Mouse (Mus musculus) liver, embryonic 16.5 days (tissue): ENCODE data around the gene Ssu72. TPM values are rescaled to one million over a fixed set of nuclear protein-coding genes. Genes with fewer than 3 reads are reported as not detected.

Experiments used
- ATAC-seq: fragments of 200-750 bp; cut with Nextera tagmentation; 2 replicates; pipeline ENCODE4 v1.8.0; 2017; ENCODE audit warnings: low read depth, mild to moderate bottlenecking, moderate number of reproducible peaks, moderate library complexity
- H3K27ac ChIP-seq: fragments of 300-500 bp; sonication (generic); 2 replicates; pipeline ENCODE4 v1.5.1; 2014; ENCODE audit warnings: mild to moderate bottlenecking, low read length
- H3K27me3 ChIP-seq: fragments of 300-500 bp; sonication (generic); 2 replicates; pipeline ENCODE4 v1.6.1; 2014; ENCODE audit warnings: low read depth, low read length, mixed read lengths; ENCODE audit not compliant: control insufficient read depth, insufficient read depth
- H3K36me3 ChIP-seq: fragments of 300-500 bp; sonication (generic); 2 replicates; pipeline ENCODE4 v1.6.1; 2014; ENCODE audit warnings: mild to moderate bottlenecking; ENCODE audit not compliant: control insufficient read depth, insufficient read depth
- H3K4me1 ChIP-seq: fragments of 300-500 bp; sonication (generic); 2 replicates; pipeline ENCODE4 v1.6.1; 2014; ENCODE audit warnings: low read depth, low read length, mixed read lengths; ENCODE audit not compliant: control insufficient read depth
- H3K4me2 ChIP-seq: fragments of 300-500 bp; sonication (generic); 2 replicates; pipeline ENCODE4 v1.6.1; 2014; ENCODE audit warnings: low read depth, low read length, mixed read lengths
- H3K4me3 ChIP-seq: fragments of 300-500 bp; sonication (generic); 2 replicates; pipeline ENCODE4 v1.5.1; 2014; ENCODE audit warnings: low read depth, mild to moderate bottlenecking, low read length
- H3K9ac ChIP-seq: fragments of 300-500 bp; sonication (generic); 2 replicates; pipeline ENCODE4 v1.6.1; 2014; ENCODE audit warnings: low read depth, low read length
- H3K9me3 ChIP-seq: fragments of 300-500 bp; sonication (generic); replicated peaks from 2 replicates; pipeline ENCODE4 v1.6.1; 2016; ENCODE audit warnings: low read length; ENCODE audit not compliant: control insufficient read depth
- WGBS: fragments of 180-500 bp; shearing (Covaris S2); extraction: QIAGEN DNeasy Blood & Tissue Kit; methylation state at CpG from one replicate; pipeline ENCODE4 v1.1.7; 2014; ENCODE audit not compliant: insufficient replicate concordance; 5-methylcytosine and 5-hydroxymethylcytosine counted together
- polyA plus RNA-seq: library from polyadenylated mRNA; unstranded; fragments of >200 nt; fragmentation: Nextera tagmentation; extraction: Ambion mirVana; gene quantifications from 2 replicates; pipeline ENCODE4 v1.2.1, GENCODE M21; 2015

The Ssu72 gene
- polyA plus RNA-seq, 1 experiment from 2014 or later: 44.5 TPM

DNA sequence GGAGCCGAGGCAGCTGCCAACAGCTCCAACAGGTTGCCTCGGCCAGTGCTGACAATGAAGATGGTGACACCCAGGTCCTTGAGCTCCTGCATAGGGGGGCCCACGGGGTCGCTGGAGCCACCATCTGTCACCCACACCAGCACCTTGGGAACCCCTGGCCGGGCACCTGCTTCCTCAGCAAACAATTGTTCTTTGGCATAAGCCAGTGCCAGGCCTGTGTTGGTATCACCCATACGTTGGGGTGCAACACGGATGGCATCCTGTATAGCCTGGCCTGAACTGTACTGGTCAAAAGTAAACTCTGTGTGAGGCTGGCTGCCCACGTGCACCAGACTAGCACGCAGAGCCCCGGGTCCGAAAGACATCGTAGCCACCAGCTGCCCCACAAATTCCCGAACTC lies 68.2 kb downstream of the Ssu72 start:
- H3K36me3 ChIP-seq: no peaks in the 10 kb centered on the region
- no peak overlapping the region for H3K4me3 ChIP-seq
- no peak for ATAC-seq
- peaks cover 27% of the 10 kb centered on the region for H3K4me1 ChIP-seq
- peaks cover 48% of the 10 kb centered on the region for H3K27me3 ChIP-seq
- no peak overlapping the region for H3K27ac ChIP-seq
- H3K9ac ChIP-seq: no peak overlapping the region
- no peaks in the 10 kb centered on the region for H3K9me3 ChIP-seq
- 68% methylated on average over 13 of the region's 13 CpGs for WGBS
- no peak overlapping the region for H3K4me2 ChIP-seq

DNA sequence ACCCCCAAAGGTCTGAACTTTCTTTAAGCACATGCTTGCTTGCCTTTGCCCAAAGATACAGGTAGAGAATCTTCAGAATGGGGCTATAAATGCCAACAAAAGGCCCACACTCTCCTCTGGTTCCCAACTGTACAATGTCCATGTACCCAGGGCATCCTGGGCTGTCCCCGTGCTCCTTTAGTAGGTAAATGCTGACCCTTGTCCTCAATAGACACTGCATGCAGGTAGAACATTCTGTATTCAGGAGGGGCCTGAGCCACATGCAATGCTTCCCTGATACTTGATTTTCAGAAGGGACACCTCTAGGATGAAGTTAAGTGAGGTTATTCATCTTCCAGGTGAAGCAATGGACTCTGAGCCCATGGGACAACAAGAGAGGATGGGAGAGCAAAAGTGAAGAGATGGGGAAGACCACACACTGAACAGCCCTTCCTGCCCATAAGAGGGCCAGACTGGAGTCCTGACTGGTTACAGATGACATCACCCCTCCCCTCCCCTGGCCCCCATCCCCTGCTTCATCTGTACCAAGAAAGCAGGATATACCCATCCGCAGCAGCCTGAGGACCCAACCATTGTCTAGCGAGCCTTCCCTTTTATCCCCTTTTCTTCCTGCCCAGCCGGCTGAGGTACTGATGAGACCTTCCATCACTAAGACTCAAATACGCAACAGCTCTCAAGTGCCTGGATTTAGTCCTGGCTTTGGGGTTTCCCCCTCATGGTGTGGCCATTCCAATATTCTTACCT lies 68.9 kb downstream of the Ssu72 start:
- Histone ChIP-seq H3K4me2 (no peak overlapping the region), H3K4me3 (no peak overlapping the region), H3K9ac (no peak overlapping the region), H3K36me3 (no peaks in the 10 kb centered on the region), H3K27me3 (peaks cover 48% of the 10 kb centered on the region), H3K9me3 (no peaks in the 10 kb centered on the region), H3K27ac (no peak overlapping the region), H3K4me1 (peaks cover 28% of the 10 kb centered on the region)
- no peak for ATAC-seq
- WGBS: 32% methylated on average over 5 of the region's 5 CpGs

DNA sequence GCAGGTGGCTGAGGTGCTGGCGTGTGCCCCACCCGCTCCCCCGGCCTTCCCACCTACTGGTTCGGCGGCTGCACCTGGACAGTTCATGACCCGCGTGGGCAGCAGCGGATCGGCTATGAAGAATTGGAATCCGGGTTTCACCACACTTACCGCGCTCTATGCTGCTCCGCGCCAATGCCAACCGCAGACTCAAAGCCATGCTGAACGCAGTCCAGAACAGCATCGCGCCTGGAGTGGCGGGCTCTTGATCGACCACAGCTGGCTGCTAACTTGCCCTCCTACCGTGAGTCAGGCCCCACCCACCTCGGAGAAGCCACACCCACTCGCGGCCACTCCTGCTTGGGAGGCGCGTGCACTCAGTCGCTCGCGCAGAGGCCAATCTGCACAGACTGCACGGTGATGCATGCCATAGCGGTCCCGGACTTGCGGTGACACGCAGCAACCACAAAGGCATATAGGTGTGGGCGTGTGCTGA lies 69.7 kb downstream of the Ssu72 start, which contains the start of gene Vwa1:
Gene Vwa1 (minus strand): TSS at position 419 of the 475 bp plus-strand sequence.
- under 1% methylated on average over 35 of the region's 35 CpGs for WGBS
- Histone ChIP-seq H3K36me3 (no peaks in the 10 kb centered on the region), H3K9me3 (no peaks in the 10 kb centered on the region), H3K4me2 (peak within 1 kb of the TSS; percentile 68), H3K9ac (no peak within 1 kb of the TSS), H3K4me3 (peak within 1 kb of the TSS; percentile 41), H3K4me1 (peaks cover 28% of the 10 kb centered on the region), H3K27me3 (peaks cover 51% of the 10 kb centered on the region), H3K27ac (no peak within 1 kb of the TSS)
- ATAC-seq: peak; percentile 68

DNA sequence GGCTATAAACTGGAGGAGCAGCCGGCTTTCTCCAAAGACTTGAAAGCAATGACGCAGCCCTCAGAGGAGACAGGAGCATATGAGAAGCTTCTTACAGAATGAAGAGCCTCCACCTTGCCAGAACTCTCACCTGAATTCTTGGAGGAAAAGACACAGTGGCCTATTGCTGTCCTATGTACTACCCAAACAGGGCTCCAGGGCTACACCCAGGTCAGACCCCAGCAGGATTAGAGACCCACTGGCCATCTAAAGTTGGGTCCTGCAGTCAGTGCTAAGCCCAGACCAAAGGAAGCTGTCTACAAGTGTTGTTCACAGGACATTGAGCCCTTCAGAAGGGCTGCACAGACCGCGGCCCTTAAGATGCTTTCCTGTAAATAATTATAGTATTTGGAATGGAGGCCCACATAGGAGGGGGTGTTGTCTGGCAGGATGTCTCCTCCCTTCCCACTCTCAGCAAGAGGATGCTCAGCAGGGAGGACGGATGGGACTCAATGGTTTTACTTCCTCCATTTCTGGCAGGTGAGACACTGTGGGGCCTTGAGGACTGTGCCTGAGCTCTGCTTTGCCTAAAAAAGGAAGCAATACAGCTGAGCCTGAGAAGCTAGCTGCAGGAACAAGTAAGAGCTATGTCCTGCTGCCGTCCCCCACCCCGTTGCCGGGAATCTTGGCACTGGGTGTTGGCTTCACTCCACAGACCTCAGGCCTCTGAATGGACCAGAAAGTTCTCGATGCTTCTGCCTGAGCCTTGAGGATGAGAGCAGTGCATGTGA lies 70.6 kb downstream of the Ssu72 start:
- H3K27me3 ChIP-seq: peaks cover 51% of the 10 kb centered on the region
- H3K27ac ChIP-seq: no peak overlapping the region
- no peak overlapping the region; the same call in 1 of the 2 replicates for H3K4me3 ChIP-seq
- H3K4me1 ChIP-seq: peaks cover 23% of the 10 kb centered on the region
- ATAC-seq: no peak
- WGBS: 32% methylated on average over 9 of the region's 9 CpGs
- no peaks in the 10 kb centered on the region for H3K9me3 ChIP-seq
- H3K36me3 ChIP-seq: no peaks in the 10 kb centered on the region
- peak overlapping the region; percentile 68; the same call in 1 of the 2 replicates for H3K4me2 ChIP-seq
- H3K9ac ChIP-seq: no peak overlapping the region

DNA sequence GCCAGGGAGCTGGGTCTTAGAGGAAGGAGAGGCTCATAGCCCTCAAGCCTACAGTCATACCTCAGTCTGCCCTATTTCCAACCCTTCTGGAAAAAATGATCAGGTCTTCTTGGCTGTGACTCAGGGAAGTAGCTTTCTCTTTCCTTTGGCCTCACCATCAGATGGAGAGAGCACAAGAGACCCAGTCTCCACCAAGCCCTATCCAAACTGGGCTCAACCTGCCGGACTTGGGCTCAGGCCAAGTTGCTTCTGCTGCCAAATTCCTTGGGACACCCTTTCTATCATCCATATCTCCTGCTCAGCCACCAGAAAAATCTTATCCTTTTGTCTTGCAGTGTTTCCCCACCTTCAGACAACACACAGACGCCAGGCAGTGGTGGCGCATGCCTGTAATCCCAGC lies 71.3 kb downstream of the Ssu72 start:
- ATAC-seq: no peak
- H3K9ac ChIP-seq: no peak overlapping the region
- H3K36me3 ChIP-seq: no peaks in the 10 kb centered on the region
- peaks cover 48% of the 10 kb centered on the region for H3K27me3 ChIP-seq
- peaks cover 18% of the 10 kb centered on the region for H3K4me1 ChIP-seq
- WGBS: 60% methylated on average over 3 of the region's 3 CpGs
- H3K4me3 ChIP-seq: no peak overlapping the region
- no peak overlapping the region for H3K27ac ChIP-seq
- H3K4me2 ChIP-seq: no peak overlapping the region
- H3K9me3 ChIP-seq: no peaks in the 10 kb centered on the region

GRCm38 (mm10) chr4:155776704-155777335 lies 72.2 kb downstream of the Ssu72 start:
- H3K4me2 ChIP-seq: no peak overlapping the region
- peaks cover 46% of the 10 kb centered on the region for H3K27me3 ChIP-seq
- peak; percentile 12; the same call in 1 of the 2 replicates for ATAC-seq
- H3K36me3 ChIP-seq: no peaks in the 10 kb centered on the region
- no peak overlapping the region for H3K9ac ChIP-seq
- no peaks in the 10 kb centered on the region for H3K9me3 ChIP-seq
- H3K4me1 ChIP-seq: peaks cover 18% of the 10 kb centered on the region
- WGBS: 27% methylated on average over 2 of the region's 2 CpGs
- no peak overlapping the region for H3K4me3 ChIP-seq
- no peak overlapping the region for H3K27ac ChIP-seq

DNA sequence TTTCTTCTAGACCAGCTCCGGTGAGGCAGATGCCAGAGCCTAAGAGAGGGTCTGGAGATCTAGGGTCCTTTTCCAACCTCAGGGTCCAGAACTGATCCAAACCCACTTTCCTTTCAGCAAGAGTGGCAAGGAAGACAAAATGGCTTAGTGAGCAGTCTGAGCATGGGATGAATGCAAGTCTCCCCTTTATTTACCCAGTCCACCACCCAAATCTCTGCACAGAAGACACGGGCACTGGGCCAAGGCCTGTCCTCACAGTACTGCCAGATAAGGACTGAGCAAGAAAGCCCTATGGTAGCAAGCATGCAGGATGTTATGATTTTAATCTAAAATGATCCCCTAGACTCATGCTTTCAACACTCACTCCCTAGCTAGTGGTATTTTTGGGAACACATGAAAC lies 73.2 kb downstream of the Ssu72 start:
- Histone ChIP-seq H3K4me2 (no peak overlapping the region), H3K4me1 (peaks cover 18% of the 10 kb centered on the region), H3K36me3 (no peaks in the 10 kb centered on the region), H3K9ac (no peak overlapping the region), H3K4me3 (no peak overlapping the region), H3K27me3 (peaks cover 38% of the 10 kb centered on the region), H3K27ac (no peak overlapping the region), H3K9me3 (no peaks in the 10 kb centered on the region)
- ATAC-seq: no peak
- 54% methylated on average over 2 of the region's 2 CpGs for WGBS

DNA sequence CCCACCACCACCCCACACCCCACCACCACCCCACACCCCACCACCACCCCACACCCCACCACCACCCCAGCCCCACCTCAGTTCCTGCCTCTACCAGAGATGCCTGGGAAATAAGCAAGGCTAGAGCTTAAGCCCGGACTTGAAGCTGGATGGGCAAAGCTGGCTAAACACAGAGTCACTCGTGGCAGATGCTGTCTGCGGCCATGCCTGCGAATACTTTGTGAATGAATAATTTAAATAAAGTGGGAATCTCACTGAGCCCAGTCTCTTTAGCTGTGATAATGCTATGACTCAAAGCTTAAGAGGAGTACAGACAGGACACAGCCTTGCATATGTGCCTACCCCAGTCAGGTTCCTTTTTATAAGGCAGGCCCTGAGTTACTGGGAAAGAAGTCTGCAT lies 74.9 kb downstream of the Ssu72 start:
- peaks cover 15% of the 10 kb centered on the region for H3K4me1 ChIP-seq
- H3K9me3 ChIP-seq: no peaks in the 10 kb centered on the region
- H3K27ac ChIP-seq: no peak overlapping the region
- no peak overlapping the region for H3K4me3 ChIP-seq
- H3K4me2 ChIP-seq: no peak overlapping the region
- ATAC-seq: no peak
- no peak overlapping the region for H3K9ac ChIP-seq
- no peaks in the 10 kb centered on the region for H3K36me3 ChIP-seq
- H3K27me3 ChIP-seq: peaks cover 26% of the 10 kb centered on the region
- 79% methylated on average over 4 of the region's 4 CpGs for WGBS
